Mouse (Mus musculus): ENCODE measurements around the gene Cbx5.
A peak's percentile ranks its signal among the peaks of the same experiment; 100 is the strongest.
"Not testable (repeated sequence)": the region's sequence is repeated elsewhere in the genome, so short reads cannot be mapped to it uniquely, and the experiment has no call there.

The Cbx5 gene

GRCm38 (mm10) chr15:103250195-103250740, 10.7 kb upstream of the Cbx5 start:
- DNase-seq (ENCODE audit: low spot score in 2 of 2): no peak

GRCm38 (mm10) chr15:103249511-103249910, 9.9 kb upstream of the Cbx5 start:
- not testable (repeated sequence) for DNase-seq (ENCODE audit: low spot score in 2 of 2)

GRCm38 (mm10) chr15:103248401-103249313, 9.0 kb upstream of the Cbx5 start:
- no peak for DNase-seq (ENCODE audit: low spot score in 2 of 2)

- DNase-seq (ENCODE audit: low spot score in 2 of 2): no peak
Observed at GRCm38 (mm10) chr15:103247782-103248400, 8.3 kb upstream of the Cbx5 start.

DNA sequence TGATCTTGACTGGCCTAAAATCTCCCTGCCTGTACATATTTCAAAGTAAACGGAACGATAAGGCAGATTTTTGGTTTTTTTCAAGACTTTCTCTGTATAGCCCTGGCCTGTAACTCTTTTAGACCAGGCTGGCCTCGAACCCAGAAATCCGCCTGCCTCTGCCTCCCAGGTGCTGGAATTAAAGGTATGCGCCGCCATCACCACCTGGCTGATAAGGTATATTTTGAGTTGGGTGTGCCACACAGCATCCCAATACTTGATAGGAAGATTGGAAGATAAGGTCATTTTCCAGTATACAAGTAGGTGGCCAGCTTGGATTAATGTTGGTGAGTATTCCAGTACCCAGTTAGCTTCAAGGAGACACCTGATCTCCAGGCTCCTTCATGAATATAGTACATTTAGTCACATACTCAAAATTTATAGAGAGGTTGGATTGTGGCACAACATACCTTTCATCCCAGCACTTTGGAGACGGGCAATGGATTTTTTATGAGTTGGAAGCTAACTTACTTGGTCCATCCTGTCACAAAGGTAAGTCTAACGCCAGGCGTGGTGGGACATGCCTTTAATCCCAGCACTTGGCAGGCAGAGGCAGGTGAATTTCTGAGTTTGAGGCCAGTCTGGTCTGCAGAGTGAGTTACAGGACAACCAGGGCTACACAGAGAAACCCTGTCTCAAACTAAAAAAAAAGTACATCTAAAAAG, 7.6 kb upstream of the Cbx5 start:
- DNase-seq (ENCODE audit: low spot score in 2 of 2): no peak

DNA sequence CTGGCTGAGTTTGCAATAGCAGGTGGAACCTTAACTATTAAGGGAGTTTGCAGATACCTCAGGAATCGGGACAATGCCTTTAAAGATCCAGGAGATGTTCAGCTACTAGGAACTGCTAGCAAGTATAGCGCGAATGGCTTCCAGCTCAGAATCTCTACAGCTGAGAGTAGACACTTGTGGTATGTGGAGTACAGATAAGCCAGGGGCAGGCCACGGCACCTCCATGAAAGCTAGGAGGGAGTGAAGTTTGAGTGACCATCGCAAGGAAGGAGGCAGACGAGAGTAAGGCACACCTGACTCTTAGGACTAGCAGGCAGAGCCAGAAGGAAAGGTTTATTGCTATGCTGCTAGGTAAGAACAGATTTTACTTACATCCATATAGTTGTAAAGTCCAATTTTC, 6.0 kb upstream of the Cbx5 start:
- no peak for DNase-seq (ENCODE audit: low spot score in 2 of 2)

DNA sequence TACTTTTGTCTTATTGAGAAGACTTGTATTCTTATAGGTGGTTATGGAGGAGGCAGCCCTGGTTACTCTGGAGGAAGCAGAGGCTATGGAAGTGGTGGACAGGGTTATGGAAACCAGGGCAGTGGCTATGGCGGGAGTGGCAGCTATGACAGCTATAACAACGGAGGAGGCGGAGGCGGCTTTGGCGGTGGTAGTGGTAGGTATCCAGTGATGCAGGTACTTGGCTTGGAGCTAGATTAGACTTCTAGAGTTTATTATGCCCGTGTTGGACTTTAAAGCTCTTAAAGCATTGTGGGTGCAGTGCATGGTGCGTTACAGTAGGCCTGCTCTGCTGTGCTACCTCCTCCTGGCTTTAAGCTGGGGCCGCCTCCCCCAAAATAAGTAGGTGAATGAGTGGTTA, 3.3 kb upstream of the Cbx5 start:
- DNase-seq (ENCODE audit: low spot score in 2 of 2): no peak

DNA sequence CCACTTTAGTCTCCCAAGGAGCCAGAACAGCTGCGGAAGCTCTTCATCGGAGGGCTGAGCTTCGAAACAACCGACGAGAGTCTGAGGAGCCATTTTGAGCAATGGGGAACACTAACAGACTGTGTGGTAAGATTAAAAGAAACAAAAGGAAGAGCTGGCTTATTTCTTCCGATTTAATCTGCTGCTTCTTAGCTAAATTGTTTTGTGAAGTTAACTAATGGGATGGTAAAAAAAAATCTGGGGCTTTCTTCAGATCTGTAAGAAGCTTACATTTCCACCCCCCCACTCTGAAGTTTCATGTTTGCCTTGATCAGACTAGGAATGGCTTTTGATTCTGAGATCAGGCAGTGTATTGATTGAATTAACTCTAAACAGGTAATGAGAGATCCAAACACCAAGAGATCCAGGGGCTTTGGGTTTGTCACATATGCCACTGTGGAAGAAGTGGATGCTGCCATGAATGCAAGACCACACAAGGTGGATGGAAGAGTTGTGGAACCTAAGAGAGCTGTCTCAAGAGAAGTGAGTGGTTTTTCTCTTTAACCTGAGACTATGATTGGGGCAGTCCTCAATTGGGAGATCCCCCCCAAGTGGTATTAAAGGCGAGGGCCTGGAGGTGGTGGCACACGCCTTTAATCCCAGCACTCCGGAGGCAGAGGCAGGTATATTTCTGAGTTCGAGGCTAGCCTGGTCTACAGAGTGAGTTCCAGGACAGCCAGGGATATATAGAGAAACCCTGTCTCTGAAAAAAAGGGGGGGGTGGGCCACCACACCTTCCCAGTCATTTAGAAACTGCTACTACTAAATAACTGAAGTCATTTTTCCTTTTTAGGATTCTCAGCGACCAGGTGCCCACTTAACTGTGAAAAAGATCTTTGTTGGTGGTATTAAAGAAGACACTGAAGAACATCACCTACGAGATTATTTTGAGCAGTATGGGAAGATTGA, 1.7 kb upstream of the Cbx5 start:
- not testable (repeated sequence) for DNase-seq (ENCODE audit: low spot score in 2 of 2)

GRCm38 (mm10) chr15:103240160-103241028, 778 bp upstream of the Cbx5 start, which contains the start of gene Hnrnpa1:
Gene Hnrnpa1 (plus strand): TSS chr15:103240432.
- DNase-seq (ENCODE audit: low spot score in 2 of 2): peak; percentile 93 to 97

DNA sequence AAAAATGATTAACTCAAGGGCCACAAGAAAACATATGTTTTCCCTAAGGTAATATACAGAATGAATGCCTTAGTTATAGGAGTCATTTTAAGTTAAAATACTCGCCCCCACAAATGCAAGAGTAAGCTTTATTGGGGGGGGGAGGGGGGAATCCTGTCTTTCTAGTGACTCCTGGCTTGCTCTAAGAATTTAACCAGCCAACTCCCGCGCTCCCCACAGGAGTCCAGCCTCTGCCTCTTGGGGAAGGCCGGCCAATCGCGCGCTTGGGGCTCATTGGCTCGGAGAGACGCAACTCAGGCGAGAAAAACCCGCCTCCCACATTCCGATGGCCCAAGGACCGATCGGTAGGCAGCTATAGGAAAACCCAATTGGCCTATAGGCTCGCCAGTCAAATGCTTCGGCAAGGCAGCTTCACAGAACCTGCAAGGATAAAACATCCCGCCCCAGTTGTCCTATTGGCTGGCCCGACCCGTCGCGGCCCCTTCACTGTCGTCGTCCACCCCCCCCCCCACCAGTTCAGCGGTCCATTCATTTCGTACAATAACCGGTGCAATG, 409 bp downstream of the Cbx5 start:
- DNase-seq (ENCODE audit: low spot score in 2 of 2): peak; percentile 93 to 98

- no peak for DNase-seq (ENCODE audit: low spot score in 2 of 2)
Observed at GRCm38 (mm10) chr15:103237295-103237694, 2.3 kb downstream of the Cbx5 start.

DNA sequence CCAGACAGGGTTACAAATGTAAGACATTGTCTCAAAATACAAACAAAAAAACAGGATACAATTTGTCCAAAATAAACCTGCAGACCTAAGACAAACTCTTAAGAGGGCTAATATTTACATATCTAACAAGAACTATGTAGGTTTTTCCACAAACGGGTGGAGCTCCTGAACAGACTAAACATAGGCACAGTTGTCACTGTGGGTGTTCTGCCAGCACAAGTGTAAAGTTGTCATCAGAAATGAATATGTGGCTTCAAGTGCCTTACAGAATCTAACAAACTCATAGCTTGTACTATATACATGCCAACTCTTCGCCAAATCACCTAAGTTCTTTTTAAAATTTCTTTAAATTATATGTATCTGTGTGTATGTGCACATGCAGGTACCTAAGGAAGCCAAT, 6.5 kb downstream of the Cbx5 start:
- DNase-seq (ENCODE audit: low spot score in 2 of 2): peak in 1 of 2 experiments; percentile 37

GRCm38 (mm10) chr15:103228904-103229303, 10.7 kb downstream of the Cbx5 start:
- no peak for DNase-seq (ENCODE audit: low spot score in 2 of 2)

GRCm38 (mm10) chr15:103227572-103227971, 12.0 kb downstream of the Cbx5 start:
- DNase-seq (ENCODE audit: low spot score in 2 of 2): no peak

DNA sequence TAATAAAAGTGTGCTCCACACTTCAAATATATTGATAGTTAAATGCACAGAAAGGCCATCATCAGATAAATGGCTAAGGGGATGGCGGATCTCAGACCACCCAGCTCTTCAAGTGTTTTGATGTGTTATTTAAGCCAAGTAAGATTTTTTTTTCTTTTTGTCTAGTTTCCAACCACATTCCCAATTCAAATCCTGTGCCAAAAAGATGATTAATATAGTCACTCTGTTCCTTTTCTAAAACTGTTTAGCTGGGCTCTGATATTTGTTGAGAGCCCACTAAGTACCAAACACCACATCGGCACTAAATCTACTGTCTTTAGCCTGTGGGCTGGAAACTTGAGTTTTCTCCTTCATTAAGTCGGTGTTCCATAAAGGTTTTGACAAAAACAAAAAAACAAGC, 12.6 kb downstream of the Cbx5 start:
- no peak for DNase-seq (ENCODE audit: low spot score in 2 of 2)

DNA sequence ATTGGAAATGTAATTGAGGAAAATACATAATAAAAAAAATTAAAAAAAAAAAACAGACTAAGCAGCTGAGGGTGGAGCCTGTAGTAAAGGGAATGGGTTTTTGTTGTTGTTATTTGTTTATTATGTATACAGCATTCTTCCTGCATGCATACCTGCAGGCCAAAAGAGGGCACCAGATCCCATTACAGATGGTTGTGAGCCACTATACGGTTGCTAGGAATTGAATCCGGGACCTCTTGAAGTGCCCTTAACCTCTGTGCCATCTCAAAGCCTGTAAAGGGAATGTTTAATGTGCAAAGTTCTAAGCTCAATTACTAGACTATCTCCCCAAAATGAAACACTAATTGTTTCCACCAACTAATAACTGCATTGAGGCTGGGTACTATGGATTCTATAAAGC, 15.5 kb downstream of the Cbx5 start:
- no peak for DNase-seq (ENCODE audit: low spot score in 2 of 2)

DNA sequence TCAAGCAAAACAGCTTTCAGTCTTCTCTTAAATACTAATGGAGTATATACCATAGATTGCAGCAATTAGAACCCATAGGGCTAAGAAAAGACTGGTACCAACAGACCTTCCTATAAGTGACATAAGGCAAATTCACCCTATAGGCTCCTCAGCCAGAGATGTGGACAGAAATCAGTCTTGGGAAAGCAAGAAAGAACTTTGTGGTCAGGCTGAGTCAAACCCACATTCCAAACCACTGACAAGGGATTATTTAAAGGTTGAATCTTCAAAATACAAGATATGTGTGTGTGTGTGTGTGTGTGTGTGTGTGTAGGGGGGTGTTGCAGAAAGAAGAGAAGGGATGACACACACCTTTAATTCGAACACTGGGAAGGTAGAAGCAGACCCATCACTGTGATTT, 18.2 kb downstream of the Cbx5 start:
- DNase-seq (ENCODE audit: low spot score in 2 of 2): no peak

GRCm38 (mm10) chr15:103220785-103221184, 18.8 kb downstream of the Cbx5 start:
- DNase-seq (ENCODE audit: low spot score in 2 of 2): no peak

- no peak for DNase-seq (ENCODE audit: low spot score in 2 of 2)
Observed at GRCm38 (mm10) chr15:103216052-103216451, 23.6 kb downstream of the Cbx5 start.

Measured in right cerebral cortex, postnatal 36 days (tissue).